Mouse (Mus musculus) spleen, adult 12 weeks (tissue): ENCODE measurements around the gene Flnb.

Source experiments
- DNase-seq: peaks from one replicate; pipeline ENCODE4 v3.0.0; 2022; ENCODE audit warnings: low spot score

The Flnb gene

GRCm38 (mm10) chr14:7826151-7826937 lies 8.6 kb downstream of the Flnb start:
- DNase-seq = no peak

- DNase-seq = no peak
These were observed 11.4 kb downstream of the Flnb start for GRCm38 (mm10) chr14:7829181-7829580.

- no peak for DNase-seq
These were observed 14.1 kb downstream of the Flnb start for GRCm38 (mm10) chr14:7831770-7832439.

GRCm38 (mm10) chr14:7832440-7832783 lies 14.7 kb downstream of the Flnb start:
- no peak for DNase-seq

- no peak for DNase-seq
These were observed 15.7 kb downstream of the Flnb start for GRCm38 (mm10) chr14:7833458-7833857.

GRCm38 (mm10) chr14:7838564-7839089 lies 20.9 kb downstream of the Flnb start:
- DNase-seq = no peak

- DNase-seq = no peak
These were observed 22.3 kb downstream of the Flnb start for GRCm38 (mm10) chr14:7839950-7840514.

- DNase-seq = no peak
These were observed 25.0 kb downstream of the Flnb start for GRCm38 (mm10) chr14:7842631-7843332.

- no peak for DNase-seq
These were observed 28.9 kb downstream of the Flnb start for GRCm38 (mm10) chr14:7846696-7847095.

- DNase-seq = no peak
These were observed 30.0 kb downstream of the Flnb start for GRCm38 (mm10) chr14:7847746-7848232.

GRCm38 (mm10) chr14:7850913-7851312 lies 33.2 kb downstream of the Flnb start:
- DNase-seq = no peak

- no peak for DNase-seq
These were observed 33.8 kb downstream of the Flnb start for GRCm38 (mm10) chr14:7851543-7852065.

- no peak for DNase-seq
These were observed 35.9 kb downstream of the Flnb start for GRCm38 (mm10) chr14:7853691-7854090.

GRCm38 (mm10) chr14:7854366-7854765 lies 36.6 kb downstream of the Flnb start:
- no peak for DNase-seq

- DNase-seq = no peak
These were observed 37.3 kb downstream of the Flnb start for GRCm38 (mm10) chr14:7855101-7855500.

GRCm38 (mm10) chr14:7855501-7855900 lies 37.7 kb downstream of the Flnb start:
- no peak for DNase-seq

GRCm38 (mm10) chr14:7856348-7856747 lies 38.6 kb downstream of the Flnb start:
- no peak for DNase-seq

GRCm38 (mm10) chr14:7857835-7858234 lies 40.1 kb downstream of the Flnb start:
- no peak for DNase-seq

- DNase-seq = no peak
These were observed 40.7 kb downstream of the Flnb start for GRCm38 (mm10) chr14:7858430-7858829.

GRCm38 (mm10) chr14:7860525-7861154 lies 42.9 kb downstream of the Flnb start:
- DNase-seq = no peak

- no peak for DNase-seq
These were observed 43.5 kb downstream of the Flnb start for GRCm38 (mm10) chr14:7861275-7861674.

- DNase-seq = no peak
These were observed 44.5 kb downstream of the Flnb start for GRCm38 (mm10) chr14:7862226-7862625.
